Mouse (Mus musculus) ES-Bruce4 (cell line): Measurements from ENCODE around the gene Bmp15.

Experiments used
- CTCF ChIP-seq: IDR thresholded peaks from one replicate; pipeline ENCODE4 v1.8.1; 2011; ENCODE audit warnings: low read depth, low read length
- EP300 ChIP-seq: IDR thresholded peaks from 2 replicates; pipeline ENCODE4 v1.6.1; 2011; ENCODE audit warnings: low read depth, low read length; ENCODE audit not compliant: insufficient read depth
- POLR2A ChIP-seq: IDR thresholded peaks from one replicate; pipeline ENCODE4 v1.8.1; 2011; ENCODE audit warnings: low read length; ENCODE audit not compliant: insufficient read depth

GRCm38 (mm10) chrX:6356876-6357275 lies 36.4 kb upstream of the Bmp15 start:
- TF ChIP-seq CTCF (no peak), EP300 (no peak), POLR2A (no peak)
